Comparison of ENCODE assay signal across 16 mouse cellular contexts in the genomic region with DNA sequence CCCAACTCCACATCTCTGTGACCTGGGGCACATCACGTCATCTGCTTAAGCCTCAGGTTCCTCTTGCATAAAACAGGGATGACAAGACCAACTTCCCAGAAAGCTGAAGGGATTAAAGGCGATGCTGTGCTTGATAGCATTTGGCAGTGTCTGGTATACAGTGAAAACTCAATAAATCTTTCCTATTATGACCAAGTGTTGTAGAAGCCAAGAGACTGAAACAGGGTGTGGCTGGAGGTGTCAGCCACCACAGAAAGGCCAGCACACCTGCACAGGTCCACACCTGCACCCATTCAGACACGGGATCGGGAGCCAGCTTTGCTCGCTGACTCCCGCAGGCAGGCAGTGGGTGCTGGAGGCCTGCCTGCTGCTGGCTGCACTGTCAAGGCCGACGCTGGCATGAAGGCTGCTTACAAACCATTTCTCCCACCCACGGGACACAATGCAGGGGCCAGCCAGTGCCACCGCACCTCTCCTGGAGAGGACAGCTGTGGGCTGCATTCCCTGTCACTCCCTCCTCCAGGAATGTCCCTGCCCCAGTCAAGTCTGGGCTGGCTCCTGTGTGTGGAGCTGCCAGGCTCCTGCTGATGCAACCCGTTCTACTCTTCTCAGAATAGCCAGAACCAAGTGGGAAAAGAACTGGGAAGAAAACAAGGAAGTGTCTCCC. TPM values are rescaled to one million over a fixed set of nuclear protein-coding genes. Genes with fewer than 3 reads are reported as not detected.
DNase-seq lines count a peak whose midpoint lies in the region; ATAC-seq and TF ChIP-seq lines count a peak whose summit lies in the region.
"Had no signal": no experiment of that assay in that cellular context is flagged by ENCODE, and none has a peak within 500 bp of the region (broad histone marks: within the 10 kb centered on the region; RNA-seq: fewer than 3 reads in every experiment).

No protein-coding gene starts in this region.

- TF ChIP-seq CTCF in forebrain, postnatal 0 days (IDR thresholded peaks at IDR 0.05; ENCODE audit: low read depth), result no peak
- TF ChIP-seq CTCF in lung, postnatal 0 days (IDR thresholded peaks at IDR 0.05), result no peak

- H3K9ac ChIP-seq in forebrain, postnatal 0 days, result no peak overlapping the region
- no peak overlapping the region for H3K9ac ChIP-seq in forebrain, embryonic 11.5 days (ENCODE audit: low read length)
- H3K9ac ChIP-seq in lung, postnatal 0 days (replicated peaks; ENCODE audit: low read depth), result no peak overlapping the region
- H3K9ac ChIP-seq: lung, embryonic 15.5 days; midbrain, embryonic 13.5 days; neural tube, embryonic 13.5 days had no signal

- no peaks in the 10 kb centered on the region for H3K36me3 ChIP-seq in forebrain, postnatal 0 days (ENCODE audit: insufficient read depth)
- H3K36me3 ChIP-seq in forebrain, embryonic 11.5 days (ENCODE audit: control insufficient read depth, insufficient read depth, low read length), result no peaks in the 10 kb centered on the region
- no peaks in the 10 kb centered on the region for H3K36me3 ChIP-seq in lung, postnatal 0 days (ENCODE audit: insufficient read depth, low read length)
- H3K36me3 ChIP-seq: lung, embryonic 15.5 days had no signal

- H3K27ac ChIP-seq in forebrain, postnatal 0 days (ENCODE audit: low read depth, low read length), result peak overlapping the region; percentile 24; the same call in 1 of the 2 replicates
- H3K27ac ChIP-seq in forebrain, embryonic 11.5 days (ENCODE audit: low read depth, low read length), result no peak overlapping the region
- no peak overlapping the region for H3K27ac ChIP-seq in lung, postnatal 0 days (ENCODE audit: low read length)
- H3K27ac ChIP-seq: left cerebral cortex, adult 2 months; lung, embryonic 15.5 days; midbrain, embryonic 13.5 days; neural tube, embryonic 13.5 days had no signal

- H3K4me2 ChIP-seq in forebrain, postnatal 0 days (ENCODE audit: low read depth), result no peak overlapping the region
- H3K4me2 ChIP-seq in forebrain, embryonic 11.5 days (ENCODE audit: low read depth, low read length, severe bottlenecking), result no peak overlapping the region
- no peak overlapping the region for H3K4me2 ChIP-seq in lung, postnatal 0 days (replicated peaks; ENCODE audit: low read depth, low read length)
- H3K4me2 ChIP-seq: heart, embryonic 11.5 days; lung, embryonic 15.5 days; midbrain, embryonic 13.5 days; neural tube, embryonic 13.5 days had no signal

- H3K9me3 ChIP-seq in forebrain, postnatal 0 days (ENCODE audit: low read length), result no peaks in the 10 kb centered on the region
- no peaks in the 10 kb centered on the region for H3K9me3 ChIP-seq in forebrain, embryonic 11.5 days (ENCODE audit: control insufficient read depth, low read length)
- H3K9me3 ChIP-seq in lung, postnatal 0 days (ENCODE audit: low read length), result no peaks in the 10 kb centered on the region
- H3K9me3 ChIP-seq: lung, embryonic 15.5 days; midbrain, embryonic 13.5 days; neural tube, embryonic 13.5 days had no signal

- DNase-seq in forebrain, postnatal 0 days, result no peak
- DNase-seq in forebrain, embryonic 11.5 days (ENCODE audit: low spot score), result no peak
- DNase-seq in lung, postnatal 0 days (ENCODE audit: low spot score), result peak; percentile 20
- no peak for DNase-seq in lung, postnatal 10 days
- peak; percentile 60 for DNase-seq in adrenal gland, postnatal 25 days
- DNase-seq in skeletal muscle tissue, adult 2 months (ENCODE audit: low read depth, low spot score), result peak; percentile 13
- DNase-seq: kidney, postnatal 14 days; right cerebral cortex, postnatal 4 days had no signal

- TF ChIP-seq EP300 in lung, postnatal 0 days (IDR thresholded peaks at IDR 0.05), result no peak

- 74% methylated on average over 11 of the region's 11 CpGs for WGBS in forebrain, postnatal 0 days
- WGBS in forebrain, embryonic 11.5 days, result 88% methylated on average over 11 of the region's 11 CpGs
- WGBS in lung, postnatal 0 days, result 80% methylated on average over 11 of the region's 11 CpGs

- H3K4me1 ChIP-seq in forebrain, postnatal 0 days (ENCODE audit: insufficient read depth), result 0 out of 2 replicates have a peak, but pooled peaks cover 3% of the 10 kb centered on the region
- H3K4me1 ChIP-seq in forebrain, embryonic 11.5 days (replicated peaks; ENCODE audit: control insufficient read depth, insufficient read depth, low read length), result peaks cover 4% of the 10 kb centered on the region; the same call in 1 of the 2 replicates
- H3K4me1 ChIP-seq in lung, postnatal 0 days (ENCODE audit: insufficient read depth, low read depth, low read length), result no peaks in the 10 kb centered on the region
- H3K4me1 ChIP-seq: lung, embryonic 15.5 days had no signal

- peak; percentile 47; the same call in 1 of the 2 replicates for ATAC-seq in forebrain, postnatal 0 days
- ATAC-seq in forebrain, embryonic 11.5 days (replicated peaks; ENCODE audit: low FRiP score), result no peak
- ATAC-seq in lung, postnatal 0 days, result peak; percentile 25; the same call in 1 of the 2 replicates
- ATAC-seq in cerebellum, adult (ENCODE audit: insufficient number of reproducible peaks, low FRiP score, low TSS enrichment), result no peak
- ATAC-seq: hindbrain, embryonic 16.5 days; midbrain, embryonic 13.5 days had no signal

- H3K4me3 ChIP-seq in forebrain, postnatal 0 days (ENCODE audit: low read depth, low read length), result no peak overlapping the region
- no peak overlapping the region for H3K4me3 ChIP-seq in forebrain, embryonic 11.5 days (ENCODE audit: low read depth, low read length)
- H3K4me3 ChIP-seq in lung, postnatal 0 days (ENCODE audit: low read depth, low read length), result no peak overlapping the region
- H3K4me3 ChIP-seq: left cerebral cortex, adult 2 months; lung, embryonic 15.5 days; midbrain, embryonic 13.5 days; neural tube, embryonic 13.5 days had no signal

- no peaks in the 10 kb centered on the region for H3K27me3 ChIP-seq in forebrain, postnatal 0 days (ENCODE audit: insufficient read depth, low read length)
- no peaks in the 10 kb centered on the region for H3K27me3 ChIP-seq in forebrain, embryonic 11.5 days (ENCODE audit: control insufficient read depth, insufficient read depth, low read length)
- H3K27me3 ChIP-seq in lung, postnatal 0 days (replicated peaks; ENCODE audit: insufficient read depth, low read length), result no peaks in the 10 kb centered on the region
- H3K27me3 ChIP-seq: lung, embryonic 15.5 days; midbrain, embryonic 13.5 days; neural tube, embryonic 13.5 days had no signal

RNA-seq across cellular contexts. Expression of gene Artn, which starts 17.2 kb away (rescaled TPM):
- 0.62 and 1.0 TPM in 2 replicates for total RNA-seq in forebrain, postnatal 0 days (2014; rRNA removed)
- 0.42 and 0.54 TPM in 2 replicates for polyA plus RNA-seq in forebrain, postnatal 0 days (2015; fragmentation: Nextera tagmentation; extraction: Ambion mirVana)
- polyA plus RNA-seq in forebrain, embryonic 11.5 days (2014; fragmentation: Nextera tagmentation; extraction: Ambion mirVana), result 0.43 and 1.2 TPM in 2 replicates
- polyA plus RNA-seq in lung, postnatal 0 days (2015; fragmentation: Nextera tagmentation; extraction: Ambion mirVana), result 3.2 and 3.5 TPM in 2 replicates
- total RNA-seq in adrenal gland, postnatal 25 days (2021), result 0.33 TPM in 1 of 2 replicates, not detected in the other
- total RNA-seq: common myeloid progenitor, adult 5-6 weeks had no signal

RNA-seq across cellular contexts. Expression of gene Ipo13, which starts 32.0 kb away (rescaled TPM):
- total RNA-seq in forebrain, postnatal 0 days (2014; rRNA removed), result 37.9 and 42.9 TPM in 2 replicates
- 58.1 and 61.8 TPM in 2 replicates for polyA plus RNA-seq in forebrain, postnatal 0 days (2015; fragmentation: Nextera tagmentation; extraction: Ambion mirVana)
- polyA plus RNA-seq in forebrain, embryonic 11.5 days (2014; fragmentation: Nextera tagmentation; extraction: Ambion mirVana), result 62.0 and 64.6 TPM in 2 replicates
- polyA plus RNA-seq in lung, postnatal 0 days (2015; fragmentation: Nextera tagmentation; extraction: Ambion mirVana), result 32.1 and 35.6 TPM in 2 replicates
- 41.5 and 48.5 TPM in 2 replicates for total RNA-seq in adrenal gland, postnatal 25 days (2021)

RNA-seq across cellular contexts. Expression of gene Dph2, which starts 54.9 kb away (rescaled TPM):
- total RNA-seq in forebrain, postnatal 0 days (2014; rRNA removed), result 21.6 and 22.3 TPM in 2 replicates
- 16.7 and 17.4 TPM in 2 replicates for polyA plus RNA-seq in forebrain, postnatal 0 days (2015; fragmentation: Nextera tagmentation; extraction: Ambion mirVana)
- 28.4 and 32.4 TPM in 2 replicates for polyA plus RNA-seq in forebrain, embryonic 11.5 days (2014; fragmentation: Nextera tagmentation; extraction: Ambion mirVana)
- 7.8 and 8.6 TPM in 2 replicates for polyA plus RNA-seq in lung, postnatal 0 days (2015; fragmentation: Nextera tagmentation; extraction: Ambion mirVana)
- total RNA-seq in adrenal gland, postnatal 25 days (2021), result 10.6 and 14.2 TPM in 2 replicates

RNA-seq across cellular contexts. Expression of gene Atp6v0b, which starts 59.6 kb away (rescaled TPM):
- total RNA-seq in forebrain, postnatal 0 days (2014; rRNA removed), result 557 and 600 TPM in 2 replicates
- polyA plus RNA-seq in forebrain, postnatal 0 days (2015; fragmentation: Nextera tagmentation; extraction: Ambion mirVana), result 599 and 626 TPM in 2 replicates
- 187 and 195 TPM in 2 replicates for polyA plus RNA-seq in forebrain, embryonic 11.5 days (2014; fragmentation: Nextera tagmentation; extraction: Ambion mirVana)
- polyA plus RNA-seq in lung, postnatal 0 days (2015; fragmentation: Nextera tagmentation; extraction: Ambion mirVana), result 346 TPM in 2 replicates
- total RNA-seq in adrenal gland, postnatal 25 days (2021), result 231 and 241 TPM in 2 replicates

Comparison
In these comparisons a context has a peak if more than half of its experiments do, and no peak if none do; other contexts are left out.
1. ATAC-seq: peak in forebrain, postnatal 0 days (single experiment) and lung, postnatal 0 days (single experiment); none in forebrain, embryonic 11.5 days (single experiment) and cerebellum, adult (single experiment).
2. DNase-seq: peak in lung, postnatal 0 days (single experiment), adrenal gland, postnatal 25 days (single experiment) and skeletal muscle tissue, adult 2 months (single experiment); none in forebrain, postnatal 0 days (single experiment), forebrain, embryonic 11.5 days (single experiment) and lung, postnatal 10 days (single experiment).